Mouse (Mus musculus) forebrain, embryonic 16.5 days (tissue): ENCODE results near the gene Tial1. TPM values are rescaled to one million over a fixed set of nuclear protein-coding genes. Genes with fewer than 3 reads are reported as not detected.

ENCODE experiments used
- ATAC-seq: fragments of 200-750 bp; cut with Nextera tagmentation; 2 replicates; pipeline ENCODE4 v1.8.0; 2017; ENCODE audit warnings: mild to moderate bottlenecking, moderate library complexity
- H3K27ac ChIP-seq: fragments of 300-500 bp; sonication (generic); 2 replicates; pipeline ENCODE4 v1.5.1; 2014; ENCODE audit warnings: low read length, control low read depth
- H3K27me3 ChIP-seq: fragments of 300-500 bp; sonication (generic); replicated peaks from 2 replicates; pipeline ENCODE4 v1.6.1; 2014; ENCODE audit warnings: low read length; ENCODE audit not compliant: control insufficient read depth, insufficient read depth
- H3K36me3 ChIP-seq: fragments of 300-500 bp; sonication (generic); 2 replicates; pipeline ENCODE4 v1.6.1; 2014; ENCODE audit not compliant: control insufficient read depth, insufficient read depth
- H3K4me1 ChIP-seq: fragments of 300-500 bp; sonication (generic); replicated peaks from 2 replicates; pipeline ENCODE4 v1.6.1; 2014; ENCODE audit warnings: low read length; ENCODE audit not compliant: control insufficient read depth, insufficient read depth
- H3K4me2 ChIP-seq: fragments of 300-500 bp; sonication (generic); 2 replicates; pipeline ENCODE4 v1.6.1; 2014; ENCODE audit warnings: mild to moderate bottlenecking, low read length, control low read depth
- H3K4me3 ChIP-seq: fragments of 300-500 bp; sonication (generic); replicated peaks from 2 replicates; pipeline ENCODE4 v1.5.1; 2014; ENCODE audit warnings: mild to moderate bottlenecking, low read length, control low read depth
- H3K9ac ChIP-seq: fragments of 300-500 bp; sonication (generic); replicated peaks from 2 replicates; pipeline ENCODE4 v1.6.1; 2014; ENCODE audit warnings: low read depth, low read length, control low read depth
- H3K9me3 ChIP-seq: fragments of 300-500 bp; sonication (generic); 2 replicates; pipeline ENCODE4 v1.6.1; 2016; ENCODE audit warnings: low read length; ENCODE audit not compliant: control insufficient read depth
- WGBS: fragments of 180-500 bp; shearing (Covaris S2); extraction: QIAGEN DNeasy Blood & Tissue Kit; methylation state at CpG from one replicate; pipeline ENCODE4 v1.1.7; 2014; 5-methylcytosine and 5-hydroxymethylcytosine counted together
- polyA plus RNA-seq: library from polyadenylated mRNA; unstranded; fragments of >200 nt; fragmentation: Nextera tagmentation; extraction: Ambion mirVana; gene quantifications from 2 replicates; pipeline ENCODE4 v1.2.1, GENCODE M21; 2015

Tial1 gene
- polyA plus RNA-seq, 1 experiment from 2014 or later: 33.0 TPM

DNA sequence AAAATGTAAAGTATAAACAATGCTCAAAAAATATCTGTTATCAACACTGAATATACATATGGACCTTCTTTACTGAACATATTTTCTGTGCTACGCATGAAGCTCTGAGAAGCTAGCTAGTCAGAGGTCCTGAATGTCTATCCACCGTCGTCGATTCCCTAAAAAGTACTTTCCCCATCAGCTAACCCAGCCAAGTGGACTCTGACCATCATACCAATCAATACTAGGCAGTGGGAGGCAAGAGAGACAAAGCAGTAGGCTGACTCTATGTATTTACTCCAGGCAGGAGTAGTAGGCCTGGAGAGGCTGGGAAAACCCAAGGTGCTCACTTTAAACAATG lies 1.8 kb downstream of the Tial1 start:
- peaks cover 11% of the 10 kb centered on the region for H3K4me1 ChIP-seq
- WGBS: 14% methylated on average over 4 of the region's 4 CpGs
- H3K9me3 ChIP-seq: no peaks in the 10 kb centered on the region
- peak overlapping the region; percentile 78 for H3K4me3 ChIP-seq
- peak overlapping the region; percentile 68 for H3K9ac ChIP-seq
- no peaks in the 10 kb centered on the region for H3K36me3 ChIP-seq
- peak overlapping the region; percentile 80 for H3K4me2 ChIP-seq
- ATAC-seq: no peak
- H3K27me3 ChIP-seq: no peaks in the 10 kb centered on the region
- H3K27ac ChIP-seq: no peak overlapping the region

DNA sequence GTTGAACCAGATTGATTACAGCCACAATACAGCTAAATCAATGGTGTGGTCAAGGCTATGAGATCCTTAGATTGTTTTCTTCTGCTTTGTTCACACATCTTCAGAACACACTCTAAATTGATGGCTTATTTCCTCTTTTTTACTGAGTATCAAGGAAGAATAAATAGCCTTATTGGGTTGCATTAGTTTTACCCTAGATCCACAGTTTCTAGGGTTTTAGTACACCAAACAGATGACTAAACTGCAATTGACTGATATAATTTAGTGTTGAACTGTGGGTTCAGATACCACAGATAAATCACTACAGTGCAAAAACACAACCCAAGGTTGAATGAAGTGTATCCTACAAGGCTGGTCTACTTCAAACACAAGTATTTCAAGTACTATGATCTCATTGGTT lies 3.5 kb downstream of the Tial1 start:
- Histone ChIP-seq H3K4me2 (no peak overlapping the region), H3K9ac (no peak overlapping the region), H3K9me3 (no peaks in the 10 kb centered on the region), H3K4me3 (no peak overlapping the region), H3K36me3 (peaks cover 7% of the 10 kb centered on the region), H3K27ac (no peak overlapping the region), H3K4me1 (peaks cover 11% of the 10 kb centered on the region), H3K27me3 (no peaks in the 10 kb centered on the region)
- ATAC-seq: no peak

DNA sequence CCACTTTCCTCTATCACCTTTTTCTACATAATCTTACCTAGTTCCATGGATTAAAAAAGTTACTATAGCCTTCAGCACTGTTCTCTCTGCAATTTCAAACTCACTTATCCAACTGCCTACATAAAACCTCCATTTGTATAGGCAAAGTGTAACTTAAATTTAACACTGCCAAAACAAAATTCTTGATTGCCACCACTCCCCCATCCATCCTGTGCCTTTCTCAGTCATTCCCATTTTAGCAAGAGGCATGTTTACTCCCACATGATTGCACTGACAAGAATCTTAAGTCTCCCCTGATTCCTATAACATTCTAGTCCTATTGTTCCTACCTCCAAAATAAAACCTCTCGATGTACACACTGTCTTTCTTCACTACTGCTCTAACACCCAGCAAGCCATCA lies 8.8 kb downstream of the Tial1 start:
- no peaks in the 10 kb centered on the region for H3K27me3 ChIP-seq
- no peaks in the 10 kb centered on the region; the same call in 1 of the 2 replicates for H3K4me1 ChIP-seq
- no peak overlapping the region for H3K9ac ChIP-seq
- no peak overlapping the region for H3K4me3 ChIP-seq
- peaks cover 18% of the 10 kb centered on the region for H3K36me3 ChIP-seq
- H3K27ac ChIP-seq: no peak overlapping the region
- WGBS: 89% methylated on average over 1 of the region's 1 CpGs
- ATAC-seq: no peak
- H3K4me2 ChIP-seq: no peak overlapping the region
- H3K9me3 ChIP-seq: no peaks in the 10 kb centered on the region

DNA sequence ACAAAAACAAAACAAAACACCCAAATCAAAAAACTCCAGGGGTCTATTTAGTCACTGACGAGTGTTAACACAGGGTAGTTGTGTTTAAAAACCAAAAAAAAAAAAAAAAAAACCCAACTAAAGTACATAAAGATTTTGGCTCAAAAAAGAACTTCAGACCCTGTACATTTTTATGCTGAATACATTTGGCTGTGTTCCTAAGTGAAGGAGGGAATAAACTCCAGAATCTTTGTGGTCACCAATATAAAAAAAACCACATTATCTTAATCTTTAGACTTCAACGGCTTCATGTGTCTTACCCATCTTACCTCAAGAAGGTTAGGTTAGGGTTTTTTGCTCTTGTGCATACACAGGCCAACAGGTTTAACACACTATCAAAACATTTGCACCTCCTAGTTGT lies 20.9 kb downstream of the Tial1 start:
- Histone ChIP-seq H3K9me3 (no peaks in the 10 kb centered on the region), H3K9ac (no peak overlapping the region), H3K27ac (no peak overlapping the region), H3K36me3 (peaks cover 10% of the 10 kb centered on the region), H3K4me1 (no peaks in the 10 kb centered on the region), H3K27me3 (no peaks in the 10 kb centered on the region), H3K4me2 (no peak overlapping the region), H3K4me3 (no peak overlapping the region)
- no peak for ATAC-seq
- 86% methylated on average over 2 of the region's 2 CpGs for WGBS

GRCm38 (mm10) chr7:128439251-128439650 lies 22.3 kb downstream of the Tial1 start:
- WGBS: 93% methylated on average over 6 of the region's 6 CpGs
- Histone ChIP-seq H3K36me3 (peaks cover 4% of the 10 kb centered on the region; the same call in 1 of the 2 replicates), H3K9ac (no peak overlapping the region), H3K9me3 (no peaks in the 10 kb centered on the region), H3K4me3 (no peak overlapping the region), H3K27ac (no peak overlapping the region), H3K4me2 (no peak overlapping the region), H3K27me3 (no peaks in the 10 kb centered on the region), H3K4me1 (no peaks in the 10 kb centered on the region)
- no peak for ATAC-seq

DNA sequence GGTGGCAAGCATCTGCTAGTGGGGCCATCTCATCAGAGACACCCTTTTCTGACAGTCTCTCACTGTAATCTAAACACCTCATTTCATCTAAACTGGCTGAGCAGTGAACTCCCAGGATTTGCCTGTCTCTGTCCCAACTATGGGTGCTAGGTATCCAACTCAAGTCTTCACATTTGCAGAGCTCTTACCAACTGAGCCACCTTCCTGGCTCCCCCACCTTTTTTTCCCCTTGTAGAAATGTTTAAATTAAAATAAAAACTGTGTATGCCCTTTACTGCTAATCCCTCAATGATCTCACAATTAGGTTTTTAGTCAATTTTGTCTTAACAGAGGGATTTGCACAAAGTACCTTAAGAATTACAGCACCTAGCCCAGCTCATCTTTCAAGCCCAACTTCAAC lies 23.4 kb downstream of the Tial1 start:
- Histone ChIP-seq H3K9me3 (no peaks in the 10 kb centered on the region), H3K36me3 (peaks cover 4% of the 10 kb centered on the region; the same call in 1 of the 2 replicates), H3K27me3 (no peaks in the 10 kb centered on the region), H3K4me2 (no peak overlapping the region), H3K4me1 (no peaks in the 10 kb centered on the region), H3K9ac (no peak overlapping the region), H3K27ac (no peak overlapping the region), H3K4me3 (no peak overlapping the region)
- no peak for ATAC-seq

GRCm38 (mm10) chr7:128433213-128433612 lies 28.3 kb downstream of the Tial1 start:
- H3K9me3 ChIP-seq: no peaks in the 10 kb centered on the region
- H3K4me3 ChIP-seq: no peak overlapping the region
- no peak overlapping the region for H3K27ac ChIP-seq
- no peak overlapping the region for H3K4me2 ChIP-seq
- H3K9ac ChIP-seq: no peak overlapping the region
- H3K27me3 ChIP-seq: no peaks in the 10 kb centered on the region
- WGBS: 58% methylated on average over 1 of the region's 1 CpGs
- no peaks in the 10 kb centered on the region for H3K4me1 ChIP-seq
- no peaks in the 10 kb centered on the region for H3K36me3 ChIP-seq
- ATAC-seq: no peak; the same call in 1 of the 2 replicates

GRCm38 (mm10) chr7:128432574-128432973 lies 28.9 kb downstream of the Tial1 start:
- H3K36me3 ChIP-seq: no peaks in the 10 kb centered on the region
- 63% methylated on average over 10 of the region's 10 CpGs for WGBS
- H3K9me3 ChIP-seq: no peaks in the 10 kb centered on the region
- no peak overlapping the region for H3K4me2 ChIP-seq
- ATAC-seq: no peak
- H3K27me3 ChIP-seq: no peaks in the 10 kb centered on the region
- H3K4me1 ChIP-seq: no peaks in the 10 kb centered on the region
- no peak overlapping the region for H3K27ac ChIP-seq
- no peak overlapping the region for H3K4me3 ChIP-seq
- H3K9ac ChIP-seq: no peak overlapping the region

GRCm38 (mm10) chr7:128422491-128422890 lies 39.0 kb downstream of the Tial1 start:
- 87% methylated on average over 3 of the region's 3 CpGs for WGBS
- Histone ChIP-seq H3K9ac (no peak overlapping the region), H3K9me3 (no peaks in the 10 kb centered on the region), H3K27ac (no peak overlapping the region), H3K4me1 (peaks cover 10% of the 10 kb centered on the region), H3K4me2 (no peak overlapping the region), H3K36me3 (no peaks in the 10 kb centered on the region), H3K4me3 (no peak overlapping the region), H3K27me3 (peaks cover 26% of the 10 kb centered on the region)
- no peak for ATAC-seq

DNA sequence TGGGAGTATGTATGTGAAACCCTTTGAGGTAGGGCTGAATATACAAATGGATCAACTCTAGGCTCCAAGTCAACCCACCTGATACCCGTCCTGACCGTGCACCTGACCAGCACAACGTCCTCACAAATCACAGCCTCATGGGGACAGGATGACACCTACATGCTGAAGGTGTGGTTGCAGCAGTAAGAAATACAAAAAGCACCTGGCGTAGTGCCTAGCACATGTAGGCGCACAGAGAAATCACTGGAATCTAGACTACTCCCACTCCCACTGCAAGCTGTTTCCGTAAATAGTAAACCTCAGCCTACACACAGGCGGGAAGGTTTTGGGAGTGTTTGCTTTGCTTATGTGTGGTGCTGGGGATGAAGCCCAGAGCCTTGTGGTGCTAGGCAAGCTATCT lies 39.8 kb downstream of the Tial1 start:
- Histone ChIP-seq H3K4me3 (no peak overlapping the region), H3K27ac (no peak overlapping the region), H3K36me3 (no peaks in the 10 kb centered on the region), H3K9me3 (no peaks in the 10 kb centered on the region), H3K4me1 (peaks cover 15% of the 10 kb centered on the region), H3K4me2 (no peak overlapping the region), H3K9ac (no peak overlapping the region), H3K27me3 (peaks cover 34% of the 10 kb centered on the region)
- ATAC-seq: no peak
- WGBS: 88% methylated on average over 7 of the region's 7 CpGs
